Mouse (Mus musculus) thymus, postnatal 14 days (tissue): Measurements from ENCODE around the gene Praf2.
"Not testable (repeated sequence)": the region's sequence is repeated elsewhere in the genome, so short reads cannot be mapped to it uniquely, and the experiment has no call there.

ENCODE experiments used
- DNase-seq: peaks from one replicate; pipeline ENCODE4 v3.0.0; 2021

Praf2 gene

GRCm38 (mm10) chrX:7728215-7728921 lies at the start of gene Praf2:
Praf2 (plus strand) TSS chrX:7728439.
- DNase-seq = peak; percentile 77

GRCm38 (mm10) chrX:7678986-7679385 lies 49.3 kb upstream of the Praf2 start:
- no peak for DNase-seq

GRCm38 (mm10) chrX:7679405-7680056 lies 48.7 kb upstream of the Praf2 start:
- DNase-seq = peak; percentile 91

- DNase-seq = no peak
These were observed 48.2 kb upstream of the Praf2 start for GRCm38 (mm10) chrX:7680057-7680412.

GRCm38 (mm10) chrX:7680864-7681263 lies 47.4 kb upstream of the Praf2 start, which contains the start of gene Magix:
Magix (minus strand) TSS chrX:7681251.
- no peak for DNase-seq

GRCm38 (mm10) chrX:7688321-7688720 lies 39.9 kb upstream of the Praf2 start:
- DNase-seq = no peak

GRCm38 (mm10) chrX:7690486-7690885 lies 37.8 kb upstream of the Praf2 start:
- no peak for DNase-seq

GRCm38 (mm10) chrX:7692862-7693261 lies 35.4 kb upstream of the Praf2 start:
- peak; percentile 55 for DNase-seq

GRCm38 (mm10) chrX:7696520-7696919 lies 31.7 kb upstream of the Praf2 start:
- no peak for DNase-seq

- DNase-seq = peak; percentile 83
These were observed 31.3 kb upstream of the Praf2 start, which contains the start of gene Gpkow for GRCm38 (mm10) chrX:7696954-7697381. Gpkow (plus strand) TSS chrX:7697131.

GRCm38 (mm10) chrX:7713764-7714134 lies 14.5 kb upstream of the Praf2 start:
- not testable (repeated sequence) for DNase-seq

GRCm38 (mm10) chrX:7714135-7714899 lies 13.9 kb upstream of the Praf2 start, which contains the start of gene Wdr45:
Wdr45 (plus strand) TSS chrX:7714333.
- DNase-seq = peak; percentile 92

GRCm38 (mm10) chrX:7716058-7716457 lies 12.2 kb upstream of the Praf2 start:
- peak; percentile 16 for DNase-seq

- peak; percentile 74 for DNase-seq
These were observed 6.5 kb upstream of the Praf2 start, which contains the start of gene Gm45208 for GRCm38 (mm10) chrX:7721514-7722281. Gm45208 (plus strand) TSS chrX:7722245.

GRCm38 (mm10) chrX:7722282-7722611 lies 6.0 kb upstream of the Praf2 start:
- DNase-seq = no peak

GRCm38 (mm10) chrX:7722691-7723090 lies 5.5 kb upstream of the Praf2 start:
- no peak for DNase-seq

- no peak for DNase-seq
These were observed 4.1 kb upstream of the Praf2 start for GRCm38 (mm10) chrX:7724135-7724534.

- DNase-seq = no peak
These were observed 2.4 kb upstream of the Praf2 start for GRCm38 (mm10) chrX:7725841-7726240.

- DNase-seq = no peak
These were observed 1.1 kb upstream of the Praf2 start for GRCm38 (mm10) chrX:7727176-7727575.

- no peak for DNase-seq
These were observed 655 bp downstream of the Praf2 start for GRCm38 (mm10) chrX:7728922-7729265.

GRCm38 (mm10) chrX:7733571-7734156 lies 5.4 kb downstream of the Praf2 start:
- DNase-seq = peak; percentile 89

- no peak for DNase-seq
These were observed 11.3 kb downstream of the Praf2 start for GRCm38 (mm10) chrX:7739336-7740081.
